Mouse (Mus musculus): Measurements from ENCODE around the gene Vamp4. TPM values are rescaled to one million over a fixed set of nuclear protein-coding genes. Genes with fewer than 3 reads are reported as not detected.
"Not testable (repeated sequence)": the region's sequence is repeated elsewhere in the genome, so short reads cannot be mapped to it uniquely, and the experiment has no call there.

The Vamp4 gene
- polyA plus RNA-seq, 1 experiment: 73.3 TPM

GRCm38 (mm10) chr1:162615511-162615910 is 45.2 kb downstream of the Vamp4 start:
- TF ChIP-seq POLR2A (IDR thresholded peaks at IDR 0.05; ENCODE audit: borderline replicate concordance, insufficient read depth, low read length): no peak
- TF ChIP-seq CTCF (IDR thresholded peaks at IDR 0.05; ENCODE audit: borderline replicate concordance, insufficient read depth, low read depth, low read length): no peak
- 83% methylated on average over 1 of the region's 1 CpGs for WGBS
- DNase-seq: peak in 1 of 2 experiments; percentile 20
- H3K27ac ChIP-seq (ENCODE audit: insufficient read depth, low read length): no peak overlapping the region
- no peaks in the 10 kb centered on the region for H3K27me3 ChIP-seq (ENCODE audit: control insufficient read depth, insufficient read depth, low read length)
- H3K4me3 ChIP-seq (replicated peaks; ENCODE audit: insufficient read depth, low read depth, low read length): no peak overlapping the region
- H3K4me1 ChIP-seq (ENCODE audit: control insufficient read depth, insufficient read depth, low read length): no peaks in the 10 kb centered on the region

GRCm38 (mm10) chr1:162620487-162620886 is 50.2 kb downstream of the Vamp4 start:
- no peak overlapping the region for H3K4me3 ChIP-seq (replicated peaks; ENCODE audit: insufficient read depth, low read depth, low read length)
- H3K27me3 ChIP-seq (ENCODE audit: control insufficient read depth, insufficient read depth, low read length): no peaks in the 10 kb centered on the region
- no peak overlapping the region for H3K27ac ChIP-seq (ENCODE audit: insufficient read depth, low read length)
- 73% methylated on average over 4 of the region's 4 CpGs for WGBS
- TF ChIP-seq POLR2A (IDR thresholded peaks at IDR 0.05; ENCODE audit: borderline replicate concordance, insufficient read depth, low read length) (no peak), CTCF (IDR thresholded peaks at IDR 0.05; ENCODE audit: borderline replicate concordance, insufficient read depth, low read depth, low read length) (peak; percentile 25; the same call in 1 of the 2 replicates)
- H3K4me1 ChIP-seq (ENCODE audit: control insufficient read depth, insufficient read depth, low read length): no peaks in the 10 kb centered on the region
- no peak for DNase-seq

GRCm38 (mm10) chr1:162623895-162624294 is 53.6 kb downstream of the Vamp4 start:
- Histone ChIP-seq H3K27me3 (ENCODE audit: control insufficient read depth, insufficient read depth, low read length) (no peaks in the 10 kb centered on the region), H3K4me3 (replicated peaks; ENCODE audit: insufficient read depth, low read depth, low read length) (no peak overlapping the region), H3K27ac (ENCODE audit: insufficient read depth, low read length) (no peak overlapping the region), H3K4me1 (ENCODE audit: control insufficient read depth, insufficient read depth, low read length) (no peaks in the 10 kb centered on the region)
- DNase-seq: no peak
- 38% methylated on average over 4 of the region's 4 CpGs for WGBS
- TF ChIP-seq CTCF (IDR thresholded peaks at IDR 0.05; ENCODE audit: borderline replicate concordance, insufficient read depth, low read depth, low read length) (no peak), POLR2A (IDR thresholded peaks at IDR 0.05; ENCODE audit: borderline replicate concordance, insufficient read depth, low read length) (no peak)

GRCm38 (mm10) chr1:162625229-162625628 is 54.9 kb downstream of the Vamp4 start:
- WGBS: 14% methylated on average over 7 of the region's 7 CpGs
- Histone ChIP-seq H3K27me3 (ENCODE audit: control insufficient read depth, insufficient read depth, low read length) (no peaks in the 10 kb centered on the region), H3K27ac (ENCODE audit: insufficient read depth, low read length) (no peak overlapping the region), H3K4me3 (replicated peaks; ENCODE audit: insufficient read depth, low read depth, low read length) (no peak overlapping the region), H3K4me1 (ENCODE audit: control insufficient read depth, insufficient read depth, low read length) (no peaks in the 10 kb centered on the region)
- DNase-seq: no peak
- TF ChIP-seq POLR2A (IDR thresholded peaks at IDR 0.05; ENCODE audit: borderline replicate concordance, insufficient read depth, low read length) (no peak), CTCF (IDR thresholded peaks at IDR 0.05; ENCODE audit: borderline replicate concordance, insufficient read depth, low read depth, low read length) (no peak)

GRCm38 (mm10) chr1:162627821-162628220 is 57.5 kb downstream of the Vamp4 start:
- H3K27ac ChIP-seq (ENCODE audit: insufficient read depth, low read length); DNase-seq; H3K4me3 ChIP-seq (replicated peaks; ENCODE audit: insufficient read depth, low read depth, low read length); H3K4me1 ChIP-seq (ENCODE audit: control insufficient read depth, insufficient read depth, low read length); H3K27me3 ChIP-seq (ENCODE audit: control insufficient read depth, insufficient read depth, low read length): not testable (repeated sequence)
- 51% methylated on average over 4 of the region's 4 CpGs for WGBS

- H3K4me1 ChIP-seq (ENCODE audit: control insufficient read depth, insufficient read depth, low read length); DNase-seq; H3K27ac ChIP-seq (ENCODE audit: insufficient read depth, low read length); H3K4me3 ChIP-seq (replicated peaks; ENCODE audit: insufficient read depth, low read depth, low read length); H3K27me3 ChIP-seq (ENCODE audit: control insufficient read depth, insufficient read depth, low read length): not testable (repeated sequence)
- 97% methylated on average over 15 of the region's 15 CpGs for whole genome bisulfite sequencing
Measured at GRCm38 (mm10) chr1:162628326-162628725, 58.0 kb downstream of the Vamp4 start.

- WGBS: 13% methylated on average over 1 of the region's 1 CpGs
- not testable (repeated sequence) for H3K27me3 ChIP-seq (ENCODE audit: control insufficient read depth, insufficient read depth, low read length); H3K27ac ChIP-seq (ENCODE audit: insufficient read depth, low read length); H3K4me3 ChIP-seq (replicated peaks; ENCODE audit: insufficient read depth, low read depth, low read length)
- DNase-seq: peak; percentile 69 to 75
- H3K4me1 ChIP-seq (ENCODE audit: control insufficient read depth, insufficient read depth, low read length): peaks cover 14% of the 10 kb centered on the region
Measured at GRCm38 (mm10) chr1:162635291-162635931, 65.1 kb downstream of the Vamp4 start.

GRCm38 (mm10) chr1:162636516-162636915 is 66.2 kb downstream of the Vamp4 start:
- Histone ChIP-seq H3K4me3 (replicated peaks; ENCODE audit: insufficient read depth, low read depth, low read length) (no peak overlapping the region), H3K27me3 (ENCODE audit: control insufficient read depth, insufficient read depth, low read length) (no peaks in the 10 kb centered on the region; the same call in 1 of the 2 replicates), H3K4me1 (ENCODE audit: control insufficient read depth, insufficient read depth, low read length) (peaks cover 14% of the 10 kb centered on the region), H3K27ac (ENCODE audit: insufficient read depth, low read length) (no peak overlapping the region)
- 85% methylated on average over 3 of the region's 3 CpGs for WGBS
- DNase-seq: no peak
- TF ChIP-seq CTCF (IDR thresholded peaks at IDR 0.05; ENCODE audit: borderline replicate concordance, insufficient read depth, low read depth, low read length) (no peak), POLR2A (IDR thresholded peaks at IDR 0.05; ENCODE audit: borderline replicate concordance, insufficient read depth, low read length) (no peak)

All from cerebellum, adult 2 months (tissue).